Mouse (Mus musculus) cerebellum, adult 11 months (tissue): Measurements from ENCODE around the gene Psmc3.
"Not testable (repeated sequence)": the region's sequence is repeated elsewhere in the genome, so short reads cannot be mapped to it uniquely, and the experiment has no call there.

Source experiments
- DNase-seq: peaks from one replicate; pipeline ENCODE4 v3.0.0; 2022

Psmc3 gene

DNA sequence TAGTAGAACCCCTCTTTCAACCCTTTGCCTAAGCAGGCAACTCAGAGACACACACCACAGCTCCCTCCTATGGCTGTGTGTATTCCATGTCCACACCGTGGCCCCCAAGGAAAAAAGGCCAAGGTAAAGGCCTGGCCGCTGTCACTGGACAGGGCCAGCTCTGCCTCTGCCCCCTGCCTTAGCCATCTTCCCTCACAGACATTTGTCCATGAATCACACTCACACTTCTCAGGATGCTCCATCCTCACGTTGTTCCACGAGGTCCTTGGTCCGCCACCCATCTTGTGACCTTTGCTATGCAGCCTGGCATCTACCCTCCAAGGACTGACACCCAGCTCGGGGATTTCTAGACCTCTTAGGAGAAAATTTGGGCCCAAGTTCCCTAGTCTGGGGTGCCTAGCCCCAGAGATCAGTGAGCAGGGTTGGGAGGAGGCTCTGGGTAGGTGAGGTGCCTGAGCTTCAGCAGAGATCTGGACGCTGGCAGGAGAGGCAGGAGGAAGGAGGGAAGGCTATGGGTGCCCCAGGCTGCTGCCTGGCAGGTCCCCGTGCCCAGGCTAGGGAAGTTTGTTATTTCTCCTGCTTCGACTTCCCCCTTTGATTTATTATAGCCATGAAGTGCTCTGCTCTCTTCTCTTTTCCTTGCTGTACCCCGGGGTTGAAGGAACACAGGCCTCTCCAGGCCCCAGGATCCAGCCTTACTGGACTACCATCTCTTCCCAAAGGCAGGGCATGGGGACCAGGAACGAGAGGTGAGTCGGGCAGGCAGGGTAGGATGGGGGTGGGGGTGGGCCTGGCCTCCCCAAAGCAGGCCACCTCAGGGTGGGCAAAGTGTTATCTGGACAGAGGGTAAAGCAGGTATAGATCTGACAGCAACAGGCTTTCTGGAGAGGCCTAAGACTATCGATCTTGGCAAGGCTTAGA, 28.2 kb downstream of the Psmc3 start, which contains the start of gene Spi1:
Spi1 (plus strand) TSS at position 616 of the 921 bp plus-strand sequence.
- no peak for DNase-seq

DNA sequence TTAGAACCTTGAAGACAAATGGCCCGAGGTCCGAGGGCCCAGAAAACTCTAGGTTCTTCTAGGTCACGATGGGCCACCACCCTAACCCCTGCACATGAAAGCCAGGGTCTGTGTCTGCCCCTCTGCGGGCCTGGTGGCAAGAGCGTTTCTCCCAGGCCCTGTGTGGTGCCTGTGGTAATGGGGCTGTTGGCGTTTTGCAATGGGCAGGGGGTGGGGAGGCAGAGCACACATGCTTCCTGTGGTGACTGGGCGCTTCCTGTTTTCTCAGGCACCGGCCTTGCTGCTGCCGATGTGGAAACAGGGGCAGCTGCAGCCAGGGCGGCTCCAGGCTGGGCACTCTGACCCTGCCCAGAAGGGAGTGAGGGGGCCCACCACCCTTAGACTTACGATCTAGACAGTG, 29.0 kb downstream of the Psmc3 start:
- no peak for DNase-seq

DNA sequence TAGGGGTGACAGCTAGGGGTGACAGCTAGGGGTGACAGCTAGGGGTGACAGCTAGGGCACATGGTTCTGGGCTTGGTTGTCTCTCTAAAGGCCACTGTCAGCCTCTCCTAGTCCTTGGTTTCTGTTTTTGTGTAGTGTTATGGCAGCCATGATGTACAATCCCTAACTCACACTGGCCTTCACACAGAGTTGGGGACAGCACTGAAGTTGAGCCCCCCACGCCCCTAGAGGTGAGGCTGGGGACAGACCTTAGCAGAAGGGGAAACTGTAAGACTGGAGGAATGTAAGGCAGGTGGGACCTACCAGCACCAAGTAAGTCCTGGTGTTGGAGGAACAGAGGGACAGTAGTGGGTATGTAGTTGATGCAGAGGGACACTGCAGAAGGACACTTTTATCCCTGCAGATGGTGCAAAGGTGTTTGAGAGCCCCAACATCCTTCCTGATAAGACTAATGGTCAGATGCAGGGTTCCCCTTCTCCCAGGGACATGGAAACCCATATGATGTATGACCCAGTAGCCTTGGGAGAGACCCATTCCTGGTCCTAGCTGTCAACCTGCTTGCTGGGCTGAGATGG, 29.6 kb downstream of the Psmc3 start:
- DNase-seq: no peak

DNA sequence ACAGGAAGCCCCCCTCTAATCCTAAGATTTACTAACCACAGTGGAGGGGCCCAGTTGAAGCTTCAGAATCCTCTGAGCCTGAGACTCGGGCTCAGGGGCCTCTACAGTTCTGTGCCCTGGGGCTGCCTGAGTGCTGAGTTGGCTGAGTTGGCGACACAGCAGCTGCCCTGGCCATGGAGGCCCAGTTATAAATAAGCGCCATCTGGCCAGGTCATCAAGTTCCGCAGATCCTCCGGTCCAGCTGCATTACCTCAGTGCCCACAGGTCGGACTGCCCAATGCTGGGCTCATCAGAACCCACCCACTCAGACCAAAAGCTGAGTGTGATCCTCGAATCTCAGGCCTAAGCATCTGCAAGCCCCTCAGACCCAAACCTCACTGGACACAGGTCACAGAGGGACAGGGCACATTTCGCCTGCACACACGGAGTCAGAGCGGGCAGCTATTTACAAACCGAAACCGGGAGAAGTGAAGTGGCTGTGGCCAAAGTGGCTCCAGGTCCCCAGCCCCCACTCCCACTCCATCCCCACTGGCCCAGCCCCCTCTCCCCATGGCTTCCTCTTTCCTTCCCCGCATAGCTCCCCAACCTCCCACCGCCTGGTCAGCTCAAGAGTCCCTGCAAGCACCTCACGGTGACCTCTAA, 30.5 kb downstream of the Psmc3 start:
- no peak for DNase-seq

DNA sequence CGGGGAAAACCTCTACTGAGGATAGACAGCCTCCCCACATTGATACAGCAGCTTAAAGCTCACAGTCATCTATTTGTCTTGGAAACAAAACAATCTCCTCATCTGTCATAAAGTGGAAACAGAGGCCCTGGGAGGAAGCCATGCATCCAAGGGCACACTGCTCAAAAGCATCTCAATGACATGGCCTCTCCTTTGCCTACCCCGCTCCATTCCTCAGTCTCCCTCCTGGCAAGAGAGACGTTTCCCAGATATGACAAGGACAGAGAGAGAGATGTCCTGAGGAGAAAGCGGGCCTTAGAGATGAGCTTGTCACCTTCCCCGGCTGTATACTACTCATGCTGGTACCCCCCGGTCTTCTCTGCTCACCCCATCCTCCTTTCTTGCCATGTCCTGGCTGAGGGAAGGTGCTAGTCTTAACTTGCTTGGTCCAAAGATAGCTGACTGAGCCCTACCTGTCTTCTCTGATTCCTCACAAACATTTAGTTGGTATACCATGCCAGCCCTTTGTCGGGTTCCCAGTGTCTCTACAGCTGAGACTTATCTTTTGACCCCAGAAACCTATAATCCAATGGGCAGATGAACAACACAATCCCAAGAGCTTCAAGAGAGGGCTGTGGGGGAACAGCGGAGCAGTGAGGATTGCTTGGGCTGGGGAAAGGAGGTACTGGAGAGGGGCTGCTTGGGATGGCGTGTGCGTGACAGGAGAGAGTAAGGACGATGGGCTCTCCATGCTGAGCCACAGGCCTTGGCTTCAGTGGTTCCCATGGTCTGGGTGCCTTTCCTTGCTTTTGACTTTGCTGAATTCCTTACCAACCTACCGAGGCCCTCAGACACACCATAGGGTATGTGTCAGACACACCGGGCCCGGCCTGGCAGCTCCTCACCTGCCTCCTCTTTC, 31.9 kb downstream of the Psmc3 start:
- no peak for DNase-seq

DNA sequence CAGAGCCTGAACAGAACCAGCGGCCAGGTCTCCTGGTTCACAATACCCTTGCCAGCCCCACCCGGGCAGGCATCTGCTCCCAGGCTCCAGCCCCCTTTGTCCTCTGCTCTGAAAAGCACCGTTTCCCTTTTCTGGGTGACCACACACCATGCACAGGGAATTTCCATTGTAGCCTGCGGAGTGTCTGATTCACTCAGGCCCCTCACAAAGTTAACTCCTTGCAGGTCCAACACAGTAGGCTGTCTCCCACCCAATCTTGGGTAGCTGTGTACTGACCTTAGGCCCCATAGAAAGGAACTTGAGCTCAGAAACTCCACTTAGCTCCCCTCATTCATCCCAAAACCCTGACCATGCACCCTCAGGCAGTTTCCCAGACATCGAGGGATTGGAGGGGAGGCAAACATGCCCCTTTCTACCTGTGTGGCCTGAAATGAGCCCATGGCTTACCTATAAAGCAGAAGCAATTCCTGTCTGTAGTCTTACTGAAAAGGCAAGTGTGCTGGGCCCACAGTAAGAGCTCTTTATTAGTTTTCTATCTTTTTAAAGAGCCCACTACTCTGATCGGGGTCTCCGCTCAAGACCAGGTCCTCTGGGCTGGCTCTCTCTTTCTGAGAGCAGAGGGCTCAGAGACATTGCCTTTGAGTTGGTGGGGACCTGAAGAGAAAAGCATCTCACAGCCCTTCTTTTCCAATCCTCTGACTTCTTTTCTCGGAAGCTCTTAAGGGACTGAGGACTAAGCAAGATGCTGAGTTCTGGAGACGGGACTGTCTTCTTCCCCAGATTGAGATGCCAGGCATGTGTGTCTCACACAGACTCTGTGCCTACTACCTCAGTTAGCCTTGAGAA, 32.8 kb downstream of the Psmc3 start:
- DNase-seq: no peak

DNA sequence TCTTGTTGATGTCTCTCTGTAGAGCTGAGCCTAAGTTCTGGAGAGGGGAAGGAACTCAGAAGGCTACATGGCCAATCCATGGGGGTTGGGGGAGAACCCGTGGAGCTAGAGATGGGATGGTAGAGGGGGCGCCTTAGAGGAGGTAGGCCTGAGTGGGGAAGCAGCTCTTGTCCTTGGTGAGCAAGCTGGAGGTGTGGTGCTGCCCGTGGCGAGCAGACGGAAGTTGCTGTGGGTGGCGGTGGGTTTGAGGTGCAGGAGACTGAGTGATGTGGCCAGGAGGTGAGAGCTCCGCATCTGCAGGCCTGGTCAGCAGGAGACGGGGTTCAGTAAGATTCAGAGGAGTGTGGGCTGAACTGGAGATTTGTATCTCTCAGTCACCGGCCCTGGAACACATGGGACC, 33.6 kb downstream of the Psmc3 start:
- no peak for DNase-seq

DNA sequence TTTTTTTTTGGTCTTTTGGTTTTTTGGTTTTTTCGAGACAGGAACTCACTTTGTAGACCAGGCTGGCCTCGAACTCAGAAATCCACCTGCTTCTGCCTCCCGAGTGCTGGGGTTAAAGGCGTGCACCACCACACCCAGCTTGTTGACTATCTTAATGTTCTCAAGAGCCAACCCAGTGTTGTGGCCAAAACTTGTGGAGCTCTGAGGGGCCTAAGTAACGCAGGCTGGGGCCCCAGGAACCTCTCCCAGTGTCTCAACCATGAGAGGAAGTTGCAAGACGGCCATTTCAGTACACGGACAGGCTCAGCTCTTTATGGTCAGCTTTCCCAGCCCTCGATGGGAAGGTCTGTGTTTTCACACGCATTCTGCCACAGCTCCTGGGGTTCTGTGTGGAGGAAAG, 35.2 kb downstream of the Psmc3 start:
- no peak for DNase-seq

DNA sequence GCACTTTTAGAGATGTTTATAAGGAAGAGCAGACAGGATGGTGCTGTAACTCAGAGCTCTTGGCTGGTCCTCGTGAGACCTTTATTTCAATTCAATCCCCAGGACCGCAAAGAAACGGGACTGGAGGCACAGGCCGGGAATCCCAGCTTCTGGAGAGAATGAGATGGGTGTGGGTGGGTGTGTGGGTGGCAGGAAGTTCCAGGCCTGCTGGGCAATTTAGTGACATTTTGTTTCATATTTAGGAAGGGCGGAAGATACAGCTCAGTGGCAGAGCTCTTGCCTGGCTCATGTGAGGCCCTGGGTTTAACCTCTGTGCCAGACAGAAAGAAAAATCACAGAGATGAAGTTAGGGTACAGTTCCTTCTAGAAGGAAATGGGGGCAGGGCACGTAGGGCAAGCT, 36.4 kb downstream of the Psmc3 start:
- no peak for DNase-seq

DNA sequence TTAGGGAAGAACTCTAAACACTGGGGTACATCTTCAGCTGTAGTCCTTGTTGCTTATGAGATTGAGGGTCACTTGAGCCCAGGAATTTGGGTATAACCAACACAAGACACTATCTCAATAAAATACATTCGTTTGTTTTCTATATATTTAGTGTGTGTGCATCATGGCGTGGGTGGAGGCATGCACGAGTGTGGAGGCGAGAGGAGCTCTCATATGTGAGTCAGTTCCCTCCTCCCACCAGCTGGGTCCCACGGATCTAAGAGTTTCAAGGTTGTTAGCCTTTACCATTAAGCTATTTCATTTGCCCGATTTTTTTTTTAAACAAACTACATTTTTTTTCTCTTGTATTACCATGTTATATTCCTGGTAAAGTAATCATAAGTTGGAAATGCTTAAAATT, 37.0 kb downstream of the Psmc3 start:
- no peak for DNase-seq

DNA sequence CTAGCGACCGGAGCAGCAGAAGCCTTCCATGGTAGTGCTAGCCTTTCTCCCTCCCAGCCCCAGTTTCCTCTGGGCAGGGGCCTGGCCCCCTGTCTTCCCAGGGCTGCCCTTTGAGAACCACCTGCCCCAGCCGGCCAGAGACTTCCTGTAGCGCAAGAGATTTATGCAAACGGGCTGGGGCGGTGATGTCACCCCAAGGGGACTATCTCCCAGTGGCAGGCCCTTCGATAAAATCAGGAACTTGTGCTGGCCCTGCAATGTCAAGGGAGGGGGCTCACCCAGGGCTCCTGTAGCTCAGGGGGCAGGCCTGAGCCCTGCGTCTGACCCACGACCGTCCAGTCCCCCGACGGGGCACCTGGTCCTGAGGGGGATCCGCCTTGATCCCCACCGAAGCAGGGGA, 42.7 kb downstream of the Psmc3 start:
- no peak for DNase-seq

DNA sequence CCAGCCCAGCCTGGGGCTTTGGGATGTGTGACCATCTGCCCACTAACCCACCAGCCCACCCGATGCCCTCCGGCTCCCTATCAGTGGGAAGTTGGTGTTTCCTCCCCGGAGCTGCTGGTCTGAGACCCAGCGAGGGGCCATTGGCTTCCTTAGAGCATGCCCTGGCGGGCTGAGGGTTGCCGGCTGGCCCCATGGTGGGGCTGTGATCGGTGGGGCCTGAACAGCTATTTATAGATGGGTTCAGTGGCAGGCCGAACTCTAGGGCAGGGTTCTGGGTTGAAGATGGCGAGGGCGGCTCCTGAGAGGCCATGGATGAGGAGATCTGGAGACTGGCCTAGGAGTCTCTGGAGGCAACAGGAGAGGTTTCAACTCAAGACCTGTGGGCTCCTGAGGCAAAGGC, 43.2 kb downstream of the Psmc3 start:
- DNase-seq: no peak

DNA sequence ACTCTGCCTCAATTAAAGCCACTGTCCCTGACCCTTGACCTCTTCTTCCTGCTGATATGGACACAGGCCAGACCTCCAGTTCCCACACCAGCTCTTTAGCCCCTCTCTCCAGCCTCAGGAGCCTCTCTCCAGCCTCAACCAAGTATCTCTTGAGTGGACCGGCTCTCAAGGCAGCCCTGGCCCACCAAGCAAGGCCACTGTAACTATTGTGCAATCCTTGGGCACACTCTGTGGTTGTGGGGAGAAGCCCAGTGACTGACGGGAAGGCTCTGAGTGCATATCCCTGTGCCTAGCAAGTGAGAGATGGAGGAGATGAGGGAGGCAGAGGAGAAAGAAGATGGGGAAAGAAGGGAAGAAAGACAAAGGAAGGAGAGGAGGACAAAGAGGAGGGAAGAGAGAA, 44.3 kb downstream of the Psmc3 start:
- DNase-seq: no peak

DNA sequence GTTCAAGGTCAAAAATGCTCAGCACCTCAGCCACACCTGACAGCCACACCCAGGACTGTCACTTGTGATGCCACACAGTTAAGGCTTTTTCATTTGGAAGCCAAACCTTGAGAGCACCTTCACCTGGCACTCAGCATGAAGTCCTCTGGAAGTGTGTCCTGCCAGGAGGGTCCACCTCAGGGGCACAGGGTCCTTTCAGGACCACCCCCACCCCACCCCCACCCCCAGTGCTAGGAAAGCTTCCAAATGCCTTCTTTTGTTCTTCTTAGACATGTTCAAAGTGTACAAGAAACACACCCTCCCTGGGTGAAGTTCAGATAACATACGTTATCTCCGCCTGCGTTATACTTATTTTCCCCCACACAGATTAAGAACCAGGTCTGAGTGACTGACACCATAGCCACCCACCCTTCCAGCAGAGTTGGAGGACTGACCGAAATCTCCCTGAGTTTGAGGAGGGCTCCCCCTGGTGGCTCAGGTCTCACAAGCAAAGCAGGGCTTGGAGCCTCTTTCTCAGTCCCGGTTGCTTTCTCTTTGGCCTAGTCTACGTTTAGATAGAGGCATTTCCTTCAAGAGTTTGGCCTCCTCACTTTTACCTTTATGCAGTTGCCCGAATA, 47.4 kb downstream of the Psmc3 start:
- DNase-seq: peak; percentile 87

DNA sequence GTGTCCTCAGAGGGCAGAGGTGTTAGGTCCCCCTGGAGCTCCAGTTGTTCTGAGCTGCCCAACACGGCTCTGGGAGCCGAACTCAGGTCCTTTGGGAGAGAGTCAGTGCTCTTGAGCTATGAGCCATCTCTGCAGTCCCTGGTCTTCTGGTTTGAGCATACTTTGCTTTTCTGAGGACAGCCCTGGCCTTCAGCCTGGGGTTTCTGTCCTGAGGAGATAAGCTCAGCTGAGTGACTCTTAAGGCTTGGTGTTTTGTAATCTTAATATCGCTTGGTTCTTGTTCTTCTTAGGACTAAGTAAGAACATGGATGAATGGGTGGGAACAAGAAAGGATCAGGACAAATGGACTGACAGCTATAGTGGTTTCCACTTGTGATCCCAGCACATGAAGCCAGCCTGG, 54.3 kb downstream of the Psmc3 start:
- DNase-seq: no peak

DNA sequence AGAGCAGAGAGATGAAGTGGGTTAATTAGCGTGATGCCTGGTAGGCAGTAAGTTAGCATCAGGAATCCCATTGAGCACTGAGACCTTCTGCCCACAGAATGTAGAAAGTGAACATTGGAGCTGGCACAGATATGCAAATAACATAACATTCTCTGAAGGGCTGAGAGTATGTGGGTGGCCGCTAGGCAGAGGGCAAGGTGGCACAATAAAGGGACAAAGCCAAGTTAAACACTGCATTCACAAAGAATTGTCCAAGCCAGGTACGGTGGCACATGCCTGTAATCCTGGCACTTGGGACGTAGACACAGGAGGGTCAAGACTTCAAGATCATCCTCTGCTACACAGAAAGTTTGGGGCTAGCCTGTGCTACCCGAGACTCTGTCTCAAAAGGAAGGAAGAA, 55.4 kb downstream of the Psmc3 start:
- DNase-seq: no peak

DNA sequence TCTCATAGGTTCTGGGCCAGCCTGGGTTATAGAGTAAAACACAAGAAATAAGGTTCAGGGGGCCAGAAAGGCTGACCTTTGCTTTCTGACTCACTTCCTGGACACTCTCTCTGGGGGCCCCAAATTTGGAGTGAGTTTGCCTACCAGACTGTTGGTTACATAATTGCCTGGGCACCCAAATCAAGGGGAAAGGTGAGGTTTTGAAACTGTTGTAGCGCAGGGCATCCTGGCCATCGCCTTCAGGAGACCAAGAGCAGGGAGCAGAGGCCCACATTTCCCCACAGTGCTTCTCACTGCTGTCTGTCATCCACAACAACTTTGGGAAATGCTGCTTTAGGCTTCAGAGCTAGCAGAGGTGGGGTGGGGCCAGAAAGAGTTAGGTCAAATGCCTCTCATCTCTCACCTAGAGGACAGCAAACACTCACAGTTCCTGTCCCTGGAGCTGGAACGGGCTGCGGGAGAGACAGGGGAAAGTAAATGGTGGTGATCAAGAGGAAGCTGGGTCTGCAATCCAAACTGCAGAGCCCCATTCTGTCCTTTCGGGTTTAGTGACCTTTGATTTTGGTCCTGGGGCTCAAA, 56.1 kb downstream of the Psmc3 start:
- DNase-seq: no peak

DNA sequence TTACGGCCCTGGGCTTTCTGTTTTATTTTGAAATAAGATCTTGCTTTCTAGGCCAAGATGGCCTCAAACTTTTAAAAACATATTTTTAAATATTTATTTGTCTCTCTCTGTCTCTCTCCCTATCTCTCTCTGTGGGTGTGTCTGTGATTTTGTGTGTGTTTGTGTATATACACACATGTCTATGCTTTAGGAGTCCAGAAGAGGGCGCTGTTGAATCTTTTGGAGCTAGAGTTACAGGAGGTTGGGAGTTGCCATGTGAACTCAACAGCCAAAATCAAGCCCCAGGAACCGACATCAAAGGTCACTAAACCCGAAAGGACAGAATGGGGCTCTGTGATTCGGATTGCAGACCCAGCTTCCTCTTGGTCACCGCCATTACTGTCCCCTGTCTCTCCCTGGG, 56.6 kb downstream of the Psmc3 start:
- no peak for DNase-seq

DNA sequence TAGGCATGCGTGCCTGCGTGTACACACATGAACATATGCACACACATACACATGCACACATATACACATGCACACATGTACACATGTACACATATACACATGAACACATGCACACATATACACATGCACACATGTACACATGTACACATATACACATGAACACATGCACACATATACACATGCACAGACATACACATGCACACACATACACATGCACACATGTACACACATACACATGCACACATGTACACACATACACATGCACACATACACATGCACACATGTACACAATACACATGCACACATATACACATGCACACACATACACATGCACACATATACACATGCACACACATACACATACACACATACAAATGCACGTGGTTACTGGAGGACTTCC, 58.0 kb downstream of the Psmc3 start:
- DNase-seq: not testable (repeated sequence)

DNA sequence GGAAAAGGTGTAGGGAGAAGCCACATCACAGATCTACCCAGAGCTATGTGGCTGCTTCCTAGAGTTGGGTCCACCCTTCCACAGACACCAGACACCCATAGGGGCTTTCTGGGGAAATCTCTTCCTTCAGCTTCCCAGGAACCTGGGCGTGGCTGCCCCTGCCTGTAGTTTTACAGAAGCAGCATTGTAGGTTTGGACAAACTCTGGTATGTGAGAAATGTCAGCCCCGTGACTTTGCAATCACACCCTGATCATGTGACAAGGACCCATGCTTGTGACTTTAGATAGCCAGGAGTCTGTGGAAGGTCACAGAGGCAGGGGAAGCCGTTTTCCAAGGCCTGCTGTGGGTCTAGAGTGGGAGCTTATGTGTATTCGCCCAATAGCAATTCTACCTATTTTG, 58.7 kb downstream of the Psmc3 start:
- no peak for DNase-seq

DNA sequence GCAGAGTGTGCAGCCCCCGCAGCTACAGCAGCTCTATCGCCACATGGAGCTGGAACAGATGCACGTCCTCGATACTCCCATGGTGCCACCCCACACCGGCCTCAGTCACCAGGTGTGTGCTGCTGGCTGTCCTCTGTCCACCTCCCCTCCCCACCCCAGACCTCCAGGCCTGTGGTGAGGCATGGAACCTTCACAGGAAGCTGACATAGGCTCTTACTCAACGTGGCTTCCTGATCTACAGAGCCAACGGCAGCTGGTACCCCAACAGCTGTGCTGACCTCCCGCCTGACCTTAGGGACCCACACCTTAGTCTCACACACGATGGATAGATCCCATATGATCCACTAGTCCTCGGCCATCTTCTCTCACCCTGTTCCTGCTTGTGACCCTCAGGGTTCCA, 59.5 kb downstream of the Psmc3 start:
- DNase-seq: no peak
